Mouse (Mus musculus): ENCODE data around the gene Rwdd4a.
A peak's percentile ranks its signal among the peaks of the same experiment; 100 is the strongest.

The Rwdd4a gene

GRCm38 (mm10) chr8:47590400-47590799 is 56.9 kb downstream of the Rwdd4a start:
- DNase-seq: no peak

DNA sequence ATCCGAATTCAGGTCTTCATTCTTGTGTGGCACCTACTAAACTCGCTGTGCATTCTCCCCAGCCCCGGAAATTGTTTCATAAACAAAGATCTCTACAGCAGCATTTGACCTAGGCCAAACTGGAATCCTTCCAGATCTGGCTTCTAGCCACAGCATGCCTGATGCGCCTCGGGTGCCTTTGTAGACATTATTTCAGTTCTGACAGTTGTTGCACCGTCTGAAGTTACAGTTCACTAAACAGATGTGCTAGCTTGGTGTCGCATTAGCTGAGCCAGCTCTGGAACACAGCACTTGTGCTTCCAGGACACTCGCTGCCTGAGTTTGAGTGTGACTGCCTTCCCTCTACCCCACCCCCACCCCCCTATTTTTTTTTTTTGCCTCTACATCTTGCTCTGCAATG is 67.2 kb downstream of the Rwdd4a start:
- DNase-seq: peak; percentile 18 to 27
